In the genomic region with DNA sequence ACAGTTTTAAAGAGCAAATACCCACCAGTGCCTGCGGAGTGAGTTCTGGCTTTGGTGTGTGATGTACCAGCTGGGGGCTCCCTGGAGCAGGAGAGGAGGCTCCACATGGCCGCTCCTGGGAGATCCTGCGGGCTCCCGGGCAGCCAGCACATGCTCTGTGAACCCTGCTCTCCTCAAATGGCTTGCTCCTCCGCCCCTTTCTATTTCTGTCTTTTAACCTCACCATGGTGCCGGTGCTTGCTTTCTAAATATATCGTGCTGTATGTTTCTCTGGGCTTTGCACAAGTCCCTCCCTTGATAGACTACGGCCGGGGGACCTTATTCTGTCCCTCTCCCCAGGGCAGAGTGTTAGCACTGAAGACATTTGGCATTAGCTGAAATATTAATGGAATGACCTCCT, we compare ENCODE assay signal across 10 mouse cellular contexts. TPM values are rescaled to one million over a fixed set of nuclear protein-coding genes. Genes with fewer than 3 reads are reported as not detected.
DNase-seq lines count a peak whose midpoint lies in the region; ATAC-seq lines count a peak whose summit lies in the region.
"Had no signal": no experiment of that assay in that cellular context is flagged by ENCODE, and none has a peak within 500 bp of the region (broad histone marks: within the 10 kb centered on the region; RNA-seq: fewer than 3 reads in every experiment).

No protein-coding gene starts in this region.

- no peak overlapping the region for H3K4me3 ChIP-seq in kidney, embryonic 14.5 days (ENCODE audit: low read length)
- H3K4me3 ChIP-seq in heart, embryonic 12.5 days: no peak overlapping the region
- H3K4me3 ChIP-seq: erythroblast, embryonic 14.5 days had no signal

- ATAC-seq in kidney, embryonic 14.5 days (ENCODE audit: low FRiP score, low TSS enrichment): no peak
- peak; percentile 58 for ATAC-seq in heart, embryonic 12.5 days (ENCODE audit: insufficient number of reproducible peaks, low FRiP score)
- ATAC-seq in megakaryocyte, adult 5-6 weeks (ENCODE audit: poor library complexity, severe bottlenecking): no peak

- no peaks in the 10 kb centered on the region; the same call in 1 of the 2 replicates for H3K36me3 ChIP-seq in kidney, embryonic 14.5 days (ENCODE audit: control insufficient read depth, insufficient read depth, low read length)
- H3K36me3 ChIP-seq in heart, embryonic 12.5 days: peaks cover 8% of the 10 kb centered on the region
- H3K36me3 ChIP-seq: G1E had no signal

- peak; percentile 65 for DNase-seq in kidney, adult 11 months
- peak; percentile 72 for DNase-seq in cerebellum, adult 11 months
- peak; percentile 55 to 74 for DNase-seq in kidney, postnatal 4 days
- no peak for DNase-seq in spleen, adult 18-20 months
- DNase-seq in ovary, postnatal 14 days (ENCODE audit: low spot score): no peak

- H3K9ac ChIP-seq in kidney, embryonic 14.5 days (ENCODE audit: low read depth, low read length): no peak overlapping the region
- H3K9ac ChIP-seq in heart, embryonic 12.5 days: peak overlapping the region; percentile 43

- H3K4me1 ChIP-seq in kidney, embryonic 14.5 days (ENCODE audit: control insufficient read depth, insufficient read depth, low read length): no peaks in the 10 kb centered on the region
- H3K4me1 ChIP-seq in heart, embryonic 12.5 days (replicated peaks): peaks cover 21% of the 10 kb centered on the region

- H3K27me3 ChIP-seq in kidney, embryonic 14.5 days (ENCODE audit: control insufficient read depth, insufficient read depth, low read length): no peaks in the 10 kb centered on the region
- H3K27me3 ChIP-seq in heart, embryonic 12.5 days (replicated peaks): no peaks in the 10 kb centered on the region

- peaks cover 3% of the 10 kb centered on the region; the same call in 1 of the 2 replicates for H3K9me3 ChIP-seq in kidney, embryonic 14.5 days (ENCODE audit: control insufficient read depth, low read length)
- peaks cover 4% of the 10 kb centered on the region for H3K9me3 ChIP-seq in heart, embryonic 12.5 days (replicated peaks)

- WGBS in kidney, embryonic 14.5 days: 40% methylated on average over 9 of the region's 9 CpGs
- 18% methylated on average over 9 of the region's 9 CpGs for WGBS in heart, embryonic 12.5 days

- no peak overlapping the region for H3K4me2 ChIP-seq in kidney, embryonic 14.5 days (replicated peaks; ENCODE audit: low read depth, low read length)
- H3K4me2 ChIP-seq in heart, embryonic 12.5 days: 0 out of 2 replicates have a peak overlapping the region, but pooled peaks have one; percentile 13

- H3K27ac ChIP-seq in kidney, embryonic 14.5 days (ENCODE audit: low read depth, low read length): no peak overlapping the region
- H3K27ac ChIP-seq in heart, embryonic 12.5 days (ENCODE audit: poor library complexity, severe bottlenecking): peak overlapping the region; percentile 95

RNA-seq across cellular contexts. Expression of gene Abtb1, which starts 15.5 kb away (rescaled TPM):
- 24.8 and 27.1 TPM in 2 replicates for polyA plus RNA-seq in kidney, embryonic 14.5 days (2014; fragmentation: Nextera tagmentation; extraction: Ambion mirVana)
- polyA plus RNA-seq in heart, embryonic 12.5 days (2016; fragmentation: Nextera tagmentation; extraction: Ambion mirVana): 22.0 and 24.2 TPM in 2 replicates
- 22.8 TPM in 2 replicates for total RNA-seq in megakaryocyte, adult 5-6 weeks (2015)
- total RNA-seq in megakaryocyte, adult 5-6 weeks (2017): 104 TPM in 2 replicates

RNA-seq across cellular contexts. Expression of gene Podxl2, which starts 17.6 kb away (rescaled TPM):
- polyA plus RNA-seq in kidney, embryonic 14.5 days (2014; fragmentation: Nextera tagmentation; extraction: Ambion mirVana): 43.6 and 52.8 TPM in 2 replicates
- 44.0 and 50.8 TPM in 2 replicates for polyA plus RNA-seq in heart, embryonic 12.5 days (2016; fragmentation: Nextera tagmentation; extraction: Ambion mirVana)
- not detected in 2 replicates for total RNA-seq in megakaryocyte, adult 5-6 weeks (2015)
- total RNA-seq in megakaryocyte, adult 5-6 weeks (2017): 0.16 and 0.40 TPM in 2 replicates
- polyA plus RNA-seq: G1E had no signal

RNA-seq across cellular contexts. Expression of gene Mcm2, which starts 41.3 kb away (rescaled TPM):
- polyA plus RNA-seq in kidney, embryonic 14.5 days (2014; fragmentation: Nextera tagmentation; extraction: Ambion mirVana): 115 and 166 TPM in 2 replicates
- polyA plus RNA-seq in heart, embryonic 12.5 days (2016; fragmentation: Nextera tagmentation; extraction: Ambion mirVana): 130 TPM in 2 replicates
- 45.4 and 47.7 TPM in 2 replicates for total RNA-seq in megakaryocyte, adult 5-6 weeks (2015)
- total RNA-seq in megakaryocyte, adult 5-6 weeks (2017): 77.2 TPM in 2 replicates

RNA-seq across cellular contexts. Expression of gene Tpra1, which starts 44.8 kb away (rescaled TPM):
- polyA plus RNA-seq in kidney, embryonic 14.5 days (2014; fragmentation: Nextera tagmentation; extraction: Ambion mirVana): 54.5 and 57.2 TPM in 2 replicates
- polyA plus RNA-seq in heart, embryonic 12.5 days (2016; fragmentation: Nextera tagmentation; extraction: Ambion mirVana): 42.8 and 48.0 TPM in 2 replicates
- total RNA-seq in megakaryocyte, adult 5-6 weeks (2015): 24.0 and 26.1 TPM in 2 replicates
- 32.4 and 35.5 TPM in 2 replicates for total RNA-seq in megakaryocyte, adult 5-6 weeks (2017)

Comparison
In these comparisons a context has a peak if more than half of its experiments do, and no peak if none do; other contexts are left out.
1. DNase-seq: peak in kidney, adult 11 months (single experiment), cerebellum, adult 11 months (single experiment) and kidney, postnatal 4 days (2 of 2); none in spleen, adult 18-20 months (0 of 2) and ovary, postnatal 14 days (single experiment).